Mouse (Mus musculus) G1E (cell line): ENCODE data around the gene Socs3. TPM values are rescaled to one million over a fixed set of nuclear protein-coding genes. Genes with fewer than 3 reads are reported as not detected.

ENCODE experiments used
- ATAC-seq: 2 replicates; pipeline ENCODE4 v1.8.0; 2016; ENCODE audit warnings: mild to moderate bottlenecking; ENCODE audit not compliant: insufficient number of reproducible peaks, poor library complexity, low FRiP score, severe bottlenecking; ENCODE audit errors: extremely low read depth
- DNase-seq: peaks from one replicate; pipeline ENCODE4 v3.0.0; 2012; ENCODE audit warnings: low spot score
- H3K27me3 ChIP-seq: 2 replicates; pipeline ENCODE4 v1.6.1; 2012; ENCODE audit warnings: mild to moderate bottlenecking, low read length, inconsistent platforms; ENCODE audit not compliant: insufficient read depth
- H3K36me3 ChIP-seq: replicated peaks from 2 replicates; pipeline ENCODE3; 2012; ENCODE audit warnings: mild to moderate bottlenecking, inconsistent platforms
- H3K4me1 ChIP-seq: 2 replicates; pipeline ENCODE4 v1.6.1; 2012; ENCODE audit warnings: low read depth, low read length, inconsistent platforms, mixed read lengths; ENCODE audit not compliant: insufficient read depth
- H3K4me3 ChIP-seq: 2 replicates; pipeline ENCODE4 v1.5.1; 2012; ENCODE audit warnings: low read depth, mild to moderate bottlenecking, inconsistent platforms, low read length, moderate library complexity, mixed read lengths
- H3K9me3 ChIP-seq: replicated peaks from 2 replicates; pipeline ENCODE4 v1.6.1; 2012; ENCODE audit warnings: inconsistent platforms
- CTCF ChIP-seq: IDR thresholded peaks from 2 replicates; pipeline ENCODE4 v1.5.1; 2012; ENCODE audit warnings: low read depth, low read length, inconsistent platforms, mixed read lengths
- GATA1 ChIP-seq: IDR thresholded peaks from 2 replicates; pipeline ENCODE4 v1.6.1; 2012; ENCODE audit warnings: borderline replicate concordance, low read length, inconsistent platforms, mixed read lengths
- GATA2 ChIP-seq: IDR thresholded peaks from 2 replicates; pipeline ENCODE4 v1.6.1; 2012; ENCODE audit warnings: low read depth, low read length, inconsistent platforms, borderline replicate concordance
- POLR2AphosphoS5 ChIP-seq: IDR thresholded peaks from 2 replicates; pipeline ENCODE4 v1.6.1; 2012; ENCODE audit warnings: low read depth, low read length, inconsistent platforms; ENCODE audit not compliant: insufficient replicate concordance
- TAL1 ChIP-seq: conservative IDR thresholded peaks from 2 replicates; pipeline ENCODE4 v1.6.1; 2012; ENCODE audit warnings: low read depth, low read length, inconsistent platforms, mixed read lengths
- polyA plus RNA-seq: library from polyadenylated mRNA; stranded (reverse); fragments of >175 nt; gene quantifications from 2 replicates; pipeline ENCODE4 v1.2.3, GENCODE M21; 2012
- total RNA-seq, 2 experiments: library from RNA; stranded (forward) in 1 of 2; stranded (reverse) in 1 of 2; fragments of 200-1000 nt in 1 of 2; fragments of >200 nt in 1 of 2; fragmentation: Nextera tagmentation in 1 of 2; gene quantifications; 2 replicates each; pipeline ENCODE4 v1.2.3; 2014 to 2017

Gene Socs3
- total and polyA plus RNA-seq, 3 experiments: 2.9 to 3.8 TPM; not detected in 1

GRCm38 (mm10) chr11:117968016-117968671 is 1.7 kb downstream of the Socs3 start:
- Histone ChIP-seq H3K27me3 (peaks cover 47% of the 10 kb centered on the region), H3K4me1 (peaks cover 66% of the 10 kb centered on the region), H3K9me3 (peaks cover 9% of the 10 kb centered on the region), H3K36me3 (peaks cover 26% of the 10 kb centered on the region), H3K4me3 (peak overlapping the region; percentile 74)
- ATAC-seq: no peak
- no peak for TF ChIP-seq POLR2AphosphoS5
- TF ChIP-seq GATA1: no peak
- no peak for TF ChIP-seq TAL1
- TF ChIP-seq GATA2: no peak
- no peak for TF ChIP-seq CTCF
- DNase-seq: peak; percentile 54

GRCm38 (mm10) chr11:117967249-117968015 is 2.4 kb downstream of the Socs3 start:
- no peak for ATAC-seq
- H3K4me3 ChIP-seq: peak overlapping the region; percentile 74; the same call in 1 of the 2 replicates
- peaks cover 72% of the 10 kb centered on the region for H3K4me1 ChIP-seq
- TF ChIP-seq CTCF (no peak), TAL1 (no peak), POLR2AphosphoS5 (no peak), GATA1 (no peak), GATA2 (no peak)
- H3K36me3 ChIP-seq: peaks cover 26% of the 10 kb centered on the region
- H3K27me3 ChIP-seq: peaks cover 44% of the 10 kb centered on the region
- no peak for DNase-seq
- peaks cover 9% of the 10 kb centered on the region for H3K9me3 ChIP-seq

- peaks cover 26% of the 10 kb centered on the region for H3K36me3 ChIP-seq
- H3K4me3 ChIP-seq: no peak overlapping the region
- DNase-seq: no peak
- no peak for ATAC-seq
- H3K9me3 ChIP-seq: peaks cover 9% of the 10 kb centered on the region
- TF ChIP-seq TAL1: no peak
- TF ChIP-seq CTCF: no peak
- no peak for TF ChIP-seq GATA2
- TF ChIP-seq GATA1: no peak
- no peak for TF ChIP-seq POLR2AphosphoS5
- peaks cover 42% of the 10 kb centered on the region for H3K27me3 ChIP-seq
- peaks cover 72% of the 10 kb centered on the region for H3K4me1 ChIP-seq
Observed at GRCm38 (mm10) chr11:117966506-117967100, 3.2 kb downstream of the Socs3 start.

GRCm38 (mm10) chr11:117965561-117965981 is 4.3 kb downstream of the Socs3 start:
- TF ChIP-seq GATA1 (no peak), POLR2AphosphoS5 (no peak), CTCF (no peak), GATA2 (no peak), TAL1 (no peak)
- ATAC-seq (no peak), DNase-seq (no peak)
- H3K4me3 ChIP-seq: no peak overlapping the region
- peaks cover 26% of the 10 kb centered on the region for H3K36me3 ChIP-seq
- H3K4me1 ChIP-seq: peaks cover 71% of the 10 kb centered on the region
- peaks cover 9% of the 10 kb centered on the region for H3K9me3 ChIP-seq
- peaks cover 45% of the 10 kb centered on the region for H3K27me3 ChIP-seq

GRCm38 (mm10) chr11:117965052-117965451 is 4.8 kb downstream of the Socs3 start:
- H3K4me3 ChIP-seq: no peak overlapping the region

GRCm38 (mm10) chr11:117964294-117964693 is 5.6 kb downstream of the Socs3 start:
- peaks cover 9% of the 10 kb centered on the region for H3K9me3 ChIP-seq
- H3K36me3 ChIP-seq: peaks cover 26% of the 10 kb centered on the region
- TF ChIP-seq GATA2 (no peak), CTCF (no peak), TAL1 (no peak), GATA1 (no peak)
- ATAC-seq (no peak), DNase-seq (no peak)
- H3K4me1 ChIP-seq: peaks cover 58% of the 10 kb centered on the region
- H3K4me3 ChIP-seq: no peak overlapping the region
- peaks cover 57% of the 10 kb centered on the region for H3K27me3 ChIP-seq

More at GRCm38 (mm10) chr11:117965052-117965451, 4.8 kb downstream of the Socs3 start:
- ATAC-seq: no peak
- H3K9me3 ChIP-seq: peaks cover 9% of the 10 kb centered on the region
- TF ChIP-seq GATA2 (no peak), TAL1 (no peak), POLR2AphosphoS5 (no peak)
- no peak for DNase-seq
- H3K27me3 ChIP-seq: peaks cover 50% of the 10 kb centered on the region
- H3K36me3 ChIP-seq: peaks cover 26% of the 10 kb centered on the region
- H3K4me1 ChIP-seq: peaks cover 66% of the 10 kb centered on the region
